Mouse (Mus musculus): ENCODE measurements around the gene Epha7. TPM values are rescaled to one million over a fixed set of nuclear protein-coding genes. Genes with fewer than 3 reads are reported as not detected.

Epha7 gene
- 1.0 and 3.3 TPM in 2 replicates for total RNA-seq (2015; ENCODE audit: low replicate concordance)
- 3.1 TPM in 1 of 2 replicates, not detected in the other for total RNA-seq (2017; ENCODE audit: low replicate concordance)

- ATAC-seq (replicated peaks; ENCODE audit: low FRiP score, poor library complexity, severe bottlenecking), result peak; percentile 96
Observed at GRCm38 (mm10) chr4:28812691-28813289, at the start of gene Epha7. Gene Epha7 (plus strand): TSS chr4:28813131.

- no peak for ATAC-seq (replicated peaks; ENCODE audit: low FRiP score, poor library complexity, severe bottlenecking)
Observed at GRCm38 (mm10) chr4:28783961-28784360, 29.0 kb upstream of the Epha7 start.

GRCm38 (mm10) chr4:28808800-28809199 is 4.1 kb upstream of the Epha7 start:
- no peak for ATAC-seq (replicated peaks; ENCODE audit: low FRiP score, poor library complexity, severe bottlenecking)

- ATAC-seq (replicated peaks; ENCODE audit: low FRiP score, poor library complexity, severe bottlenecking), result no peak
Observed at GRCm38 (mm10) chr4:28809703-28810102, 3.2 kb upstream of the Epha7 start.

GRCm38 (mm10) chr4:28813551-28814475 is 882 bp downstream of the Epha7 start:
- ATAC-seq (replicated peaks; ENCODE audit: low FRiP score, poor library complexity, severe bottlenecking), result no peak

GRCm38 (mm10) chr4:28814476-28814815 is 1.5 kb downstream of the Epha7 start:
- no peak for ATAC-seq (replicated peaks; ENCODE audit: low FRiP score, poor library complexity, severe bottlenecking)

GRCm38 (mm10) chr4:28814816-28815620 is 2.1 kb downstream of the Epha7 start:
- no peak for ATAC-seq (replicated peaks; ENCODE audit: low FRiP score, poor library complexity, severe bottlenecking)

GRCm38 (mm10) chr4:28815621-28815920 is 2.6 kb downstream of the Epha7 start:
- no peak for ATAC-seq (replicated peaks; ENCODE audit: low FRiP score, poor library complexity, severe bottlenecking)

- ATAC-seq (replicated peaks; ENCODE audit: low FRiP score, poor library complexity, severe bottlenecking), result no peak
Observed at GRCm38 (mm10) chr4:28823616-28824015, 10.7 kb downstream of the Epha7 start.

- ATAC-seq (replicated peaks; ENCODE audit: low FRiP score, poor library complexity, severe bottlenecking), result no peak
Observed at GRCm38 (mm10) chr4:28824616-28825015, 11.7 kb downstream of the Epha7 start.

GRCm38 (mm10) chr4:28837669-28838068 is 24.7 kb downstream of the Epha7 start:
- no peak for ATAC-seq (replicated peaks; ENCODE audit: low FRiP score, poor library complexity, severe bottlenecking)

GRCm38 (mm10) chr4:28846311-28846710 is 33.4 kb downstream of the Epha7 start:
- no peak for ATAC-seq (replicated peaks; ENCODE audit: low FRiP score, poor library complexity, severe bottlenecking)

GRCm38 (mm10) chr4:28850388-28850787 is 37.5 kb downstream of the Epha7 start:
- ATAC-seq (replicated peaks; ENCODE audit: low FRiP score, poor library complexity, severe bottlenecking), result no peak

- ATAC-seq (replicated peaks; ENCODE audit: low FRiP score, poor library complexity, severe bottlenecking), result no peak
Observed at GRCm38 (mm10) chr4:28862845-28863666, 50.1 kb downstream of the Epha7 start.

- no peak for ATAC-seq (replicated peaks; ENCODE audit: low FRiP score, poor library complexity, severe bottlenecking)
Observed at GRCm38 (mm10) chr4:28866411-28866810, 53.5 kb downstream of the Epha7 start.

GRCm38 (mm10) chr4:28871615-28872014 is 58.7 kb downstream of the Epha7 start:
- ATAC-seq (replicated peaks; ENCODE audit: low FRiP score, poor library complexity, severe bottlenecking), result no peak

GRCm38 (mm10) chr4:28881271-28882044 is 68.5 kb downstream of the Epha7 start:
- ATAC-seq (replicated peaks; ENCODE audit: low FRiP score, poor library complexity, severe bottlenecking), result no peak

- ATAC-seq (replicated peaks; ENCODE audit: low FRiP score, poor library complexity, severe bottlenecking), result no peak
Observed at GRCm38 (mm10) chr4:28889630-28890029, 76.7 kb downstream of the Epha7 start.

- ATAC-seq (replicated peaks; ENCODE audit: low FRiP score, poor library complexity, severe bottlenecking), result no peak
Observed at GRCm38 (mm10) chr4:28890102-28890501, 77.2 kb downstream of the Epha7 start.

Data from erythroblast, adult 5-6 weeks (primary cell).